Mouse (Mus musculus) heart, adult 2 months (tissue): ENCODE measurements around the gene Dynlt1c. TPM values are rescaled to one million over a fixed set of nuclear protein-coding genes. Genes with fewer than 3 reads are reported as not detected.
"Not testable (repeated sequence)": the region's sequence is repeated elsewhere in the genome, so short reads cannot be mapped to it uniquely, and the experiment has no call there.

Source experiments
- DNase-seq, 2 experiments: peaks; one replicate each; pipeline ENCODE4 v3.0.0; 2021
- H3K27ac ChIP-seq: fragments of 200-600 bp; 2 replicates; pipeline ENCODE4 v1.8.1; 2022
- H3K27me3 ChIP-seq: fragments of 200-500 bp; 2 replicates; pipeline ENCODE4 v1.6.1; 2012; ENCODE audit warnings: mild to moderate bottlenecking, low read length, inconsistent platforms, mixed read lengths; ENCODE audit not compliant: control insufficient read depth, insufficient read depth
- H3K36me3 ChIP-seq: fragments of 200-500 bp; 2 replicates; pipeline ENCODE4 v1.6.1; 2012; ENCODE audit warnings: low read length, inconsistent platforms; ENCODE audit not compliant: control insufficient read depth, insufficient read depth
- H3K4me1 ChIP-seq: fragments of 200-500 bp; 2 replicates; pipeline ENCODE4 v1.6.1; 2011; ENCODE audit warnings: low read length; ENCODE audit not compliant: control insufficient read depth, insufficient read depth
- H3K4me3 ChIP-seq: fragments of 200-600 bp; 2 replicates; pipeline ENCODE4 v1.8.1; 2022
- H3K79me2 ChIP-seq: fragments of 200-500 bp; replicated peaks from 2 replicates; pipeline ENCODE4 v1.6.1; 2012; ENCODE audit warnings: mild to moderate bottlenecking, inconsistent platforms, low read length, moderate library complexity, mixed read lengths; ENCODE audit not compliant: control insufficient read depth, insufficient read depth
- H3K9ac ChIP-seq: fragments of 200-500 bp; 2 replicates; pipeline ENCODE4 v1.6.1; 2012; ENCODE audit warnings: low read depth, mild to moderate bottlenecking, control low read depth, inconsistent platforms, low read length, mixed read lengths
- WGBS: fragments of 180-500 bp; shearing (Covaris S2); methylation state at CpG from one replicate; pipeline ENCODE4 v1.1.7; 2018; 5-methylcytosine and 5-hydroxymethylcytosine counted together
- intact Hi-C: fragments of 180-260 bp; cut with DNase I; formaldehyde crosslinking; loops from one replicate; pipeline ENCODE4 v1.15.1; 2025
- polyA plus RNA-seq: library from polyadenylated mRNA; depleted of rRNA; stranded (reverse); fragments of >200 nt; gene quantifications from 2 replicates; pipeline ENCODE4 v1.2.3, GENCODE M21; 2012
- total RNA-seq, 2 experiments: library from RNA; stranded (reverse); gene quantifications; 2 replicates each; pipeline ENCODE4 v1.2.3; 2021

Gene Dynlt1c
- total and polyA plus RNA-seq, 3 experiments, result 1.7 to 7.4 (median 4.1) TPM

- H3K27ac ChIP-seq, H3K9ac ChIP-seq, H3K4me1 ChIP-seq, DNase-seq, H3K79me2 ChIP-seq, intact Hi-C loops, H3K4me3 ChIP-seq, H3K27me3 ChIP-seq, H3K36me3 ChIP-seq: not testable (repeated sequence)
- WGBS, result 88% methylated on average over 2 of the region's 3 CpGs
These were observed 9.4 kb upstream of the Dynlt1c start for GRCm38 (mm10) chr17:6592109-6592508.

DNA sequence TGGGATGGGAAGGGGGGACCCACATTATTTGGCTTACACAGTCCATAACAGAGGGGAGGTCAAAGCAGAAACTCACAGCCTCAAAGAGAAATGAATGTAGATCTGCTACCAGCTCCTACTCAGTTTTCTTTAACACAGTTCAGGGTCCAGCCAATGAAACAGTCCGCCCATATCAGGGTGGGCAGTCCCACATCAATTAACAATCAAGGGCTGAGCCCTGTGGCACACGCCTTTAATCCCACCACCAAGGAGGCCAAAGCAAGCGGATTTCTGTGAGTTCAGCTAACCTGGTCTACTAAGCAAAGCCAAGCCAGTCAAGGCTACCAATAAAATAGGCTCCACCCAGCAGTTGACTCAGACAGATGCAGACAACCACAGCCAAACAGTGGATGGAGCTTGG, 7.6 kb upstream of the Dynlt1c start:
- H3K4me1 ChIP-seq, DNase-seq, H3K27ac ChIP-seq, H3K27me3 ChIP-seq, H3K4me3 ChIP-seq, H3K9ac ChIP-seq, H3K79me2 ChIP-seq, intact Hi-C loops, H3K36me3 ChIP-seq: not testable (repeated sequence)
- 67% methylated on average over 3 of the region's 3 CpGs for WGBS

DNA sequence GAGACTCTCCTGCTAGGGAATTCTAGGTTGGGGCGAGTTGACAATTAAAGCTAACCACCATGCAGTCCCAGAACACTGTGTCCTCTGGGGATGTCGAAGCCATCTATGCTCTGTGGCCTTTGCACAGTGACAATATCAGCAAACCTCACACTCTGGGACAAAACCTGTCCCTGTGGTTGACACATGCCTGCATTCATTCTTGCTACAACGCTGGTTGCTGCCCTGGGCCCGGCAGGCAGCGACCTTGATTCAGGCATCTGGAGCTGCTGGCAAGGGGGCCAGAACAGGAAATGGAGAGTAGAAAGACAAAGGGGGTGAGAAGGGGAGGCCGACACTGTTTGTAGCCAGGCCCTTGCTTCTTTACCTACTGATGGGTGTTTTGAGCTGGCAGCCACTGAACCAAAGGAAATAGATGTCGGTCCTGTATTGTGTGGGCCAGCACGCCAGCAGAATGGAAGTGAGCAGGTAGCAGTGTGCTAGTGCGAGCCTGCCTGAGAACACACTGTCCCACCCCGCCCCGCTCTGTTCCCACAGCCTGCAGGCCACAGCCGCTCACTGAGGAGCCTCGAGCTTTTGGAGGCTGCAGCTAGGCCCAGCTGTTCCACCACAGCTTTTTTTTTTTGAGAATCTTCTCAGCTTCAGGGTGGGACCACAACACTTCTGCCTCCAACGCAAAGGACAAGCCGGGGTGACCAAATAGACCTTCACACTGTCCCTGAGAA, 5.5 kb upstream of the Dynlt1c start:
- 46% methylated on average over 12 of the region's 15 CpGs for WGBS
- H3K27me3 ChIP-seq, intact Hi-C loops, H3K9ac ChIP-seq, H3K36me3 ChIP-seq, H3K79me2 ChIP-seq, H3K4me1 ChIP-seq, H3K27ac ChIP-seq, H3K4me3 ChIP-seq: not testable (repeated sequence)
- peak; percentile 68 to 77 for DNase-seq

- DNase-seq, H3K4me3 ChIP-seq, intact Hi-C loops, H3K79me2 ChIP-seq, H3K36me3 ChIP-seq, H3K27ac ChIP-seq, H3K9ac ChIP-seq, H3K4me1 ChIP-seq, H3K27me3 ChIP-seq: not testable (repeated sequence)
- 86% methylated on average over 7 of the region's 7 CpGs for WGBS
These were observed 3.1 kb upstream of the Dynlt1c start for GRCm38 (mm10) chr17:6598356-6598755.

GRCm38 (mm10) chr17:6600216-6600911, 1.1 kb upstream of the Dynlt1c start:
- H3K36me3 ChIP-seq, H3K27me3 ChIP-seq, intact Hi-C loops, H3K79me2 ChIP-seq, H3K4me3 ChIP-seq, H3K9ac ChIP-seq, H3K4me1 ChIP-seq: not testable (repeated sequence)
- peak in 1 of 2 experiments; percentile 69 for DNase-seq
- peak overlapping the region; percentile 8; the same call in 1 of the 2 replicates for H3K27ac ChIP-seq
- 71% methylated on average over 6 of the region's 8 CpGs for WGBS

DNA sequence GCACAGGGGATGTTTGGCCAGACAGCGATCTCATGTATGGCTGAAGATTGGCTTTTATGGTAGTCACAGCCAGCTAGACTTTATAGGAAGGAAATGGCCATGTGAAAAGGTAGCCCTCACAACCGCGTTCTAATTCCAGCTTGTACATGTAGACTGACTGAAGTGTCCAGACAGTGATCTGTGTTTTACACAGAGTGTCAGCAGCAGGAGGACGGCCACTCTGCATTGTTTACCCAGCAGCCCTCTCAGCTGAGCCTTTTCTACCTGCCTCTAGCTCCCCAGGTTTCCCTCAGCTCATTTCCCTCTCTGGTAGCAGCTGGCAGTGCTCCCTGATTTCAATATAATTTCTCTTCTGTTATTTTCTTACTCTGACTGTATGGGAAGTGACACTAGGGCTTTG, 734 bp downstream of the Dynlt1c start:
- 0% methylated on average over 3 of the region's 4 CpGs for WGBS
- H3K27me3 ChIP-seq, DNase-seq, H3K4me1 ChIP-seq, H3K36me3 ChIP-seq, intact Hi-C loops, H3K27ac ChIP-seq, H3K4me3 ChIP-seq, H3K79me2 ChIP-seq, H3K9ac ChIP-seq: not testable (repeated sequence)

GRCm38 (mm10) chr17:6605347-6605746, 3.9 kb downstream of the Dynlt1c start:
- H3K4me3 ChIP-seq, H3K27ac ChIP-seq, intact Hi-C loops, H3K36me3 ChIP-seq, H3K27me3 ChIP-seq, H3K4me1 ChIP-seq, H3K9ac ChIP-seq, H3K79me2 ChIP-seq, DNase-seq: not testable (repeated sequence)
- WGBS, result 56% methylated on average over 1 of the region's 1 CpGs

DNA sequence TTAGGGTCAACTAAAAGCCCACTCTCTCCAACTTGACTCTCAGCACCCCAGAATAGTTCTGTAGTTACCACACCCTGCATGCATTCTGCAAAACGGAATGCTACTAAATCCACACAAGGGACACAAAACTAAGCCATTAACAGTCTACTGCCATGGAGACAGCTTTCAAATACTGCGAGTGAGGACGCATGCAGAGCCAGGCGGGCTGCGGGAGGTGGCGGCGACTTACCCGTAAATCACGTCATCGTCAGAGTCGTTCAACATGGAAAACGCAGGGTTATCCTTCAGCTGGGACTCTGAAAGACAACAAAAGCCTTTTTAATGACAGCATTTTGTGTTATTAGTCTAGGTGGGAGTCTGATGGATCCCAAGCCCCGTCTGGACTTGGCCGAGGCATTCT, 12.1 kb downstream of the Dynlt1c start:
- H3K4me1 ChIP-seq, H3K9ac ChIP-seq, H3K79me2 ChIP-seq, intact Hi-C loops, H3K27ac ChIP-seq, H3K4me3 ChIP-seq, H3K27me3 ChIP-seq, H3K36me3 ChIP-seq, DNase-seq: not testable (repeated sequence)
- WGBS, result 93% methylated on average over 12 of the region's 14 CpGs

GRCm38 (mm10) chr17:6614316-6614715, 12.8 kb downstream of the Dynlt1c start:
- WGBS, result 76% methylated on average over 6 of the region's 9 CpGs
- H3K27ac ChIP-seq, H3K4me1 ChIP-seq, H3K36me3 ChIP-seq, H3K4me3 ChIP-seq, H3K27me3 ChIP-seq, H3K79me2 ChIP-seq, intact Hi-C loops, H3K9ac ChIP-seq, DNase-seq: not testable (repeated sequence)

- H3K9ac ChIP-seq, H3K36me3 ChIP-seq, DNase-seq, H3K4me3 ChIP-seq, H3K27ac ChIP-seq, H3K79me2 ChIP-seq, intact Hi-C loops, H3K4me1 ChIP-seq, H3K27me3 ChIP-seq: not testable (repeated sequence)
- 97% methylated on average over 9 of the region's 9 CpGs for WGBS
These were observed 15.3 kb downstream of the Dynlt1c start for GRCm38 (mm10) chr17:6616731-6617130.
